Mouse (Mus musculus) heart, postnatal 0 days (tissue): ENCODE data around the gene Ptpn3. TPM values are rescaled to one million over a fixed set of nuclear protein-coding genes. Genes with fewer than 3 reads are reported as not detected.

ENCODE experiments used
- ATAC-seq: fragments of 200-750 bp; cut with Nextera tagmentation; 2 replicates; pipeline ENCODE4 v1.8.0; 2017; ENCODE audit warnings: low read depth, moderate number of reproducible peaks, moderate library complexity; ENCODE audit not compliant: insufficient read depth
- DNase-seq: peaks from one replicate; pipeline ENCODE4 v3.0.0-alpha.2; 2016; ENCODE audit warnings: low spot score
- H3K27ac ChIP-seq: fragments of 300-500 bp; sonication (generic); 2 replicates; pipeline ENCODE4 v1.5.1; 2014; ENCODE audit warnings: low read depth, mild to moderate bottlenecking
- H3K27me3 ChIP-seq: fragments of 300-500 bp; sonication (generic); 2 replicates; pipeline ENCODE4 v1.6.1; 2014; ENCODE audit warnings: low read length, mixed read lengths; ENCODE audit not compliant: control insufficient read depth, insufficient read depth
- H3K36me3 ChIP-seq: fragments of 300-500 bp; sonication (generic); replicated peaks from 2 replicates; pipeline ENCODE4 v1.6.1; 2014; ENCODE audit warnings: low read length, mixed read lengths; ENCODE audit not compliant: control insufficient read depth, insufficient read depth
- H3K4me1 ChIP-seq: fragments of 300-500 bp; sonication (generic); 2 replicates; pipeline ENCODE4 v1.6.1; 2014; ENCODE audit warnings: antibody characterized with exemption; ENCODE audit not compliant: control insufficient read depth, insufficient read depth
- H3K4me2 ChIP-seq: fragments of 300-500 bp; sonication (generic); 2 replicates; pipeline ENCODE4 v1.6.1; 2014; ENCODE audit warnings: low read depth, mild to moderate bottlenecking, low read length, moderate library complexity
- H3K4me3 ChIP-seq: fragments of 300-500 bp; sonication (generic); 2 replicates; pipeline ENCODE4 v1.5.1; 2014; ENCODE audit warnings: low read depth, low read length
- H3K9ac ChIP-seq: fragments of 300-500 bp; sonication (generic); replicated peaks from 2 replicates; pipeline ENCODE4 v1.6.1; 2014; ENCODE audit warnings: low read depth, low read length, mixed read lengths
- H3K9me3 ChIP-seq: fragments of 300-500 bp; sonication (generic); replicated peaks from 2 replicates; pipeline ENCODE4 v1.6.1; 2016; ENCODE audit warnings: low read length; ENCODE audit not compliant: control insufficient read depth
- CTCF ChIP-seq: IDR thresholded peaks from 2 replicates; pipeline ENCODE4 v1.5.1; 2016; ENCODE audit warnings: antibody characterized with exemption, control low read depth, low read depth
- EP300 ChIP-seq: IDR thresholded peaks from 2 replicates; pipeline ENCODE4 v1.6.1; 2016; ENCODE audit warnings: antibody characterized with exemption, low read depth
- WGBS: fragments of 180-500 bp; shearing (Covaris S2); extraction: QIAGEN DNeasy Blood & Tissue Kit; methylation state at CpG from one replicate; pipeline ENCODE4 v1.1.7; 2014; 5-methylcytosine and 5-hydroxymethylcytosine counted together
- polyA plus RNA-seq: library from polyadenylated mRNA; unstranded; fragments of >200 nt; fragmentation: Nextera tagmentation; extraction: Ambion mirVana; gene quantifications from 2 replicates; pipeline ENCODE4 v1.2.1, GENCODE M21; 2015
- total RNA-seq: library from RNA; depleted of rRNA; stranded (reverse); fragments of >200 nt; gene quantifications from 2 replicates; pipeline ENCODE4 v1.2.3, GENCODE M21; 2014; ENCODE audit warnings: low replicate concordance

The Ptpn3 gene
- total and polyA plus RNA-seq, 2 experiments from 2014 or later: 2.3 to 3.4 TPM

- no peak for DNase-seq
- WGBS: 62% methylated on average over 9 of the region's 9 CpGs
These were observed 39.8 kb downstream of the Ptpn3 start for GRCm38 (mm10) chr4:57261813-57262212.

GRCm38 (mm10) chr4:57258159-57259035, 43.2 kb downstream of the Ptpn3 start:
- no peaks in the 10 kb centered on the region for H3K36me3 ChIP-seq
- H3K27ac ChIP-seq: no peak overlapping the region
- no peaks in the 10 kb centered on the region for H3K27me3 ChIP-seq
- H3K9me3 ChIP-seq: no peaks in the 10 kb centered on the region
- DNase-seq (no peak), ATAC-seq (no peak)
- H3K4me3 ChIP-seq: no peak overlapping the region
- H3K9ac ChIP-seq: no peak overlapping the region
- TF ChIP-seq EP300 (no peak), CTCF (no peak)
- H3K4me2 ChIP-seq: no peak overlapping the region
- WGBS: 65% methylated on average over 14 of the region's 14 CpGs
- no peaks in the 10 kb centered on the region for H3K4me1 ChIP-seq

More at GRCm38 (mm10) chr4:57261813-57262212, 39.8 kb downstream of the Ptpn3 start:
- TF ChIP-seq CTCF (no peak), EP300 (no peak)
- Histone ChIP-seq H3K9ac (no peak overlapping the region), H3K4me2 (no peak overlapping the region), H3K36me3 (no peaks in the 10 kb centered on the region), H3K4me3 (no peak overlapping the region), H3K27ac (no peak overlapping the region), H3K27me3 (no peaks in the 10 kb centered on the region), H3K4me1 (peaks cover 5% of the 10 kb centered on the region; the same call in 1 of the 2 replicates), H3K9me3 (no peaks in the 10 kb centered on the region)
- no peak for ATAC-seq

- Histone ChIP-seq H3K4me2 (no peak overlapping the region), H3K9me3 (no peaks in the 10 kb centered on the region), H3K36me3 (no peaks in the 10 kb centered on the region), H3K27me3 (no peaks in the 10 kb centered on the region), H3K27ac (no peak overlapping the region), H3K9ac (no peak overlapping the region), H3K4me3 (no peak overlapping the region), H3K4me1 (no peaks in the 10 kb centered on the region)
- 97% methylated on average over 8 of the region's 8 CpGs for WGBS
- DNase-seq: no peak
- TF ChIP-seq EP300 (no peak), CTCF (no peak)
- ATAC-seq: no peak
These were observed 44.2 kb downstream of the Ptpn3 start for GRCm38 (mm10) chr4:57257409-57257808.

DNA sequence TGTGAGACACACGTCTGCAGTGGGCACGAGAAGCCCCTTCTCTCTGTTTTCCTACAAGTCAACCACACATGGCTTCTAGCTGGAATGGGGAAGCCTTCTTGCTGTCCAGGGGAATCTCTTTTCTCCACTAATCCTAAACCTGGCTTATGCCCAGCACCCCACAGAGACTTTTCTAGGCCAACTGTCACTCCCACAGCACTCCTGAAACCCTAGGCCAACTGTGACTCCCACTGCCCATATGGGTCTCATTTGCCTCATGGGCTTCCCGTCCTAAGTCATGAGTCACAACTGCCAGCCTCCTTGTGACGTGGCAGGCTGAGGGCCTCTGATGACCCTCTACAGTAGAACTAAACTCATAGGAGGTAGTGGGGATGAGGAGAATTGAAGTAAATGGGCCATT, 44.9 kb downstream of the Ptpn3 start:
- no peaks in the 10 kb centered on the region for H3K27me3 ChIP-seq
- no peak overlapping the region for H3K9ac ChIP-seq
- DNase-seq (no peak), ATAC-seq (no peak)
- H3K9me3 ChIP-seq: no peaks in the 10 kb centered on the region
- no peak overlapping the region for H3K4me2 ChIP-seq
- no peak overlapping the region for H3K4me3 ChIP-seq
- no peaks in the 10 kb centered on the region for H3K4me1 ChIP-seq
- no peaks in the 10 kb centered on the region for H3K36me3 ChIP-seq
- 79% methylated on average over 4 of the region's 4 CpGs for WGBS
- TF ChIP-seq CTCF (no peak), EP300 (no peak)
- no peak overlapping the region for H3K27ac ChIP-seq

DNA sequence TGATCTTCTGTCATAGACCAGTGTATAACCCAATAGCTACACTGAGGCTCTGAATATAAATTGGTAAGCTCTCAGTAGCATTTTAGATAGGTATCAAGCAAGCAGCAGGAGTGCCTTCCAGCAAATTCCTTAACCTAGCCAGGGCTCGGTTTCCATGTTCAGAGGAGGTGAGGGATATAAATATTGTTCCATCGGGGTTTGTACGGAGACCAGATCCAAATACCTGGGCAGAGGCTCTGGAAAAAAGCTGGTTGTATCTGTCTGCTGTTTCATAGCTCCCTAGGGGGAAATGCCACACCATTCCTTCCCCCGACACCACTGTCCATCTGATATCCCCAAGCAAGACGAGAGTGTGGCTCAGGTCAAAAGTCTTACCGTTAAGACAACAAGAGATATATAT, 47.2 kb downstream of the Ptpn3 start:
- no peaks in the 10 kb centered on the region for H3K27me3 ChIP-seq

DNA sequence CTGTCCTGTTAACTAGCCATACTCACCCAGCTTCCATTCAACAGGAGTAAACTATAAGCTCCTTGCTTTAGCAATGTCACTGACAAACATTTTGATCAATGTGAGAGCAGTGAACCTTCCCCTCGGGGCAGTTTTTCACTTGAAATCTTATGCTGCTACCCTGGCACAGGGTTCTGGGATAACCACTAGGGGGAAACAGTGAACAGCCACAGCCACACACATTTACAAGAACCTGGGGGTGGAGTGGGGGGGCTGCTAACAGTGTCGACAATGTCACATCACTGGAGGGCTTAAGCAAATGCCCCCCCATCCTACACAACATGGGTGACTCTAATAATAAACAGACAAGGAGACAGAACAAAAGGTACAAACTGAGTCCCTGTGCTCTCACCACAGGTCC, 51.0 kb downstream of the Ptpn3 start:
- Histone ChIP-seq H3K36me3 (no peaks in the 10 kb centered on the region), H3K9me3 (no peaks in the 10 kb centered on the region), H3K9ac (no peak overlapping the region), H3K4me2 (no peak overlapping the region), H3K27ac (no peak overlapping the region), H3K4me3 (no peak overlapping the region), H3K4me1 (peaks cover 6% of the 10 kb centered on the region; the same call in 1 of the 2 replicates), H3K27me3 (no peaks in the 10 kb centered on the region)
- no peak for DNase-seq
- no peak for ATAC-seq
- WGBS: 5% methylated on average over 2 of the region's 2 CpGs
- no peak for TF ChIP-seq EP300
- TF ChIP-seq CTCF: peak; percentile 60

More for the DNA sequence above, 47.2 kb downstream of the Ptpn3 start:
- no peak for ATAC-seq
- H3K36me3 ChIP-seq: no peaks in the 10 kb centered on the region
- 65% methylated on average over 6 of the region's 6 CpGs for WGBS
- no peak overlapping the region for H3K4me3 ChIP-seq
- no peak overlapping the region for H3K4me2 ChIP-seq
- no peaks in the 10 kb centered on the region for H3K9me3 ChIP-seq
- H3K4me1 ChIP-seq: no peaks in the 10 kb centered on the region
- no peak overlapping the region for H3K27ac ChIP-seq
- no peak for DNase-seq
- no peak for TF ChIP-seq EP300
- no peak for TF ChIP-seq CTCF
- H3K9ac ChIP-seq: no peak overlapping the region
